Mouse (Mus musculus): Measurements from ENCODE around the gene Pnmal1. TPM values are rescaled to one million over a fixed set of nuclear protein-coding genes. Genes with fewer than 3 reads are reported as not detected.

Pnmal1 gene
- polyA plus RNA-seq, 1 experiment from 2014 or later = 23.7 TPM

DNA sequence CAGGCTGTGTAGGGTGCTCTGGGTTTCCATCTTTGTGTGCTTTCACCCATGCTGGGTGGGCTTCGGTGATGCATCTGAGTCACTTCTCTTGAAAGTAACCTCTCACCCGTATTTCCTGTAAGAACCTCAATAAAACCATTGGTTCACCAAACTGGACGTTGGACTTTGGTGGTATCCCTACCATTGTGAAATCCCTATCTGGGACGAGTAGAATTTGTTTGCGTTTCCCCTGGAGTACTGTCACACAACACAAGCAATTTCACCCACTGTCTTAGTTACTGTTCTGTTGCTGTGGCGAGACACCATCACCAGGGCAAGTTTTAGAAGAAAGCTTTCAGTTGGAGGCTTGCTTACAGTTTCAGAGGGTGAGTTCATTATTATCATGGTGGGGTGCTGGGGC lies 8.9 kb downstream of the Pnmal1 start:
- Histone ChIP-seq H3K4me1 (ENCODE audit: control insufficient read depth, insufficient read depth, low read length) (no peaks in the 10 kb centered on the region), H3K4me2 (no peak overlapping the region), H3K27me3 (ENCODE audit: control insufficient read depth, insufficient read depth, low read length) (no peaks in the 10 kb centered on the region), H3K27ac (ENCODE audit: low read depth, low read length) (no peak overlapping the region), H3K4me3 (ENCODE audit: low read depth, low read length) (no peak overlapping the region), H3K36me3 (ENCODE audit: control insufficient read depth, insufficient read depth, low read length) (no peaks in the 10 kb centered on the region), H3K9me3 (ENCODE audit: control insufficient read depth, low read length) (no peaks in the 10 kb centered on the region), H3K9ac (ENCODE audit: low read length) (no peak overlapping the region)
- DNase-seq (ENCODE audit: low spot score, missing footprints) (no peak), ATAC-seq (ENCODE audit: low FRiP score) (no peak)
- 88% methylated on average over 6 of the region's 6 CpGs for WGBS

GRCm38 (mm10) chr7:16971160-16971559 lies 11.7 kb downstream of the Pnmal1 start:
- Histone ChIP-seq H3K4me3 (ENCODE audit: low read depth, low read length) (no peak overlapping the region), H3K9ac (ENCODE audit: low read length) (no peak overlapping the region), H3K27ac (ENCODE audit: low read depth, low read length) (no peak overlapping the region), H3K27me3 (ENCODE audit: control insufficient read depth, insufficient read depth, low read length) (no peaks in the 10 kb centered on the region), H3K36me3 (ENCODE audit: control insufficient read depth, insufficient read depth, low read length) (no peaks in the 10 kb centered on the region), H3K4me1 (ENCODE audit: control insufficient read depth, insufficient read depth, low read length) (no peaks in the 10 kb centered on the region), H3K9me3 (ENCODE audit: control insufficient read depth, low read length) (no peaks in the 10 kb centered on the region), H3K4me2 (no peak overlapping the region)
- no peak for DNase-seq (ENCODE audit: low spot score, missing footprints)
- WGBS = 85% methylated on average over 3 of the region's 3 CpGs
- ATAC-seq (ENCODE audit: low FRiP score) = no peak

- Histone ChIP-seq H3K4me1 (ENCODE audit: control insufficient read depth, insufficient read depth, low read length) (no peaks in the 10 kb centered on the region), H3K27ac (ENCODE audit: low read depth, low read length) (no peak overlapping the region), H3K9me3 (ENCODE audit: control insufficient read depth, low read length) (no peaks in the 10 kb centered on the region), H3K27me3 (ENCODE audit: control insufficient read depth, insufficient read depth, low read length) (no peaks in the 10 kb centered on the region), H3K9ac (ENCODE audit: low read length) (no peak overlapping the region), H3K4me3 (ENCODE audit: low read depth, low read length) (no peak overlapping the region), H3K4me2 (no peak overlapping the region), H3K36me3 (ENCODE audit: control insufficient read depth, insufficient read depth, low read length) (no peaks in the 10 kb centered on the region)
- DNase-seq (ENCODE audit: low spot score, missing footprints) (no peak), ATAC-seq (ENCODE audit: low FRiP score) (no peak)
- WGBS = 78% methylated on average over 6 of the region's 6 CpGs
These were observed 14.5 kb downstream of the Pnmal1 start for GRCm38 (mm10) chr7:16974018-16974417.

DNA sequence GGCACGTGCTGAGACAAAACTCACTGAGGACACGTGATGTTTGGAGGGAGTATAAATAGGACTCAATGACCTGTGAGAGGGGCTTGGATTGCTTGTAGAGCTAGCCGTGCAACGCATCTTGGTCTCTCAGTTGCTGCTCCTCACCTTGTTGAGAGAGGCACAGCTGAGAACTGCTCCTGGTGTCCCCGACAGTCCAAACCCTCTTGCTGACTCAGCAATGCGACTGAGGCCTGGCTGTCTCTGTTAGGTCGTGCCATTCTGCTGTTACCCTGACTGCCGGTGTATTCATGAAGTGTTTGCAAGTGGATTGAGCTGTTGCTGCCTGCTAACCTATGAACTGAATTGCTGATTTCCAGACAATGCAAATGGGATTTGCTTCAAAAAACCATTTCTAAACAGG lies 16.8 kb downstream of the Pnmal1 start:
- no peaks in the 10 kb centered on the region for H3K9me3 ChIP-seq (ENCODE audit: control insufficient read depth, low read length)
- H3K9ac ChIP-seq (ENCODE audit: low read length) = no peak overlapping the region
- H3K4me2 ChIP-seq = no peak overlapping the region
- DNase-seq (ENCODE audit: low spot score, missing footprints) (no peak), ATAC-seq (ENCODE audit: low FRiP score) (no peak)
- no peak overlapping the region for H3K4me3 ChIP-seq (ENCODE audit: low read depth, low read length)
- H3K36me3 ChIP-seq (ENCODE audit: control insufficient read depth, insufficient read depth, low read length) = no peaks in the 10 kb centered on the region
- 60% methylated on average over 8 of the region's 8 CpGs for WGBS
- H3K27me3 ChIP-seq (ENCODE audit: control insufficient read depth, insufficient read depth, low read length) = no peaks in the 10 kb centered on the region
- H3K27ac ChIP-seq (ENCODE audit: low read depth, low read length) = no peak overlapping the region
- H3K4me1 ChIP-seq (ENCODE audit: control insufficient read depth, insufficient read depth, low read length) = peaks cover 5% of the 10 kb centered on the region; the same call in 1 of the 2 replicates

DNA sequence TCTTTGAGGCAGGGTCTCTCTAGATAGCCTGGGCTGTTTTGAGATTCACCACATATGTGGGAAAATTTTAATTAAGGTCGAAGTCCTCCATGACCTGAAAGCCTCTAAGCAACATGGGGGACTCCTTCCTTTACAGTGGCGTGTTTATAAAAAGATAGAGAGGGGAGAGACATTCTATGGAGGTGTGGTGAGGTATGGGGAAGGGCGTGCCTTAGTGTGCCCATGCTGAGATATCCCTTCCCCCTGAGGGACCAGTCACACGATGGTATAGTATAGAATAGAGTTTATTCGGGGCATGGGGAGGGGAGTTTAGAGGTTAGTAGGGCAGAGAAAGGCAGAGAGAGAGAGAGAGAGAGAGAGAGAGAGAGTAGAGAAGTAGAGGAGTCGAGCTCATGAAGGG lies 18.7 kb downstream of the Pnmal1 start:
- no peaks in the 10 kb centered on the region for H3K27me3 ChIP-seq (ENCODE audit: control insufficient read depth, insufficient read depth, low read length)
- no peak overlapping the region for H3K4me2 ChIP-seq
- no peaks in the 10 kb centered on the region for H3K9me3 ChIP-seq (ENCODE audit: control insufficient read depth, low read length)
- peaks cover 14% of the 10 kb centered on the region for H3K4me1 ChIP-seq (ENCODE audit: control insufficient read depth, insufficient read depth, low read length)
- H3K4me3 ChIP-seq (ENCODE audit: low read depth, low read length) = no peak overlapping the region
- DNase-seq (ENCODE audit: low spot score, missing footprints) = no peak
- no peaks in the 10 kb centered on the region for H3K36me3 ChIP-seq (ENCODE audit: control insufficient read depth, insufficient read depth, low read length)
- ATAC-seq (ENCODE audit: low FRiP score) = no peak
- 82% methylated on average over 6 of the region's 6 CpGs for WGBS
- no peak overlapping the region for H3K9ac ChIP-seq (ENCODE audit: low read length)
- H3K27ac ChIP-seq (ENCODE audit: low read depth, low read length) = no peak overlapping the region

DNA sequence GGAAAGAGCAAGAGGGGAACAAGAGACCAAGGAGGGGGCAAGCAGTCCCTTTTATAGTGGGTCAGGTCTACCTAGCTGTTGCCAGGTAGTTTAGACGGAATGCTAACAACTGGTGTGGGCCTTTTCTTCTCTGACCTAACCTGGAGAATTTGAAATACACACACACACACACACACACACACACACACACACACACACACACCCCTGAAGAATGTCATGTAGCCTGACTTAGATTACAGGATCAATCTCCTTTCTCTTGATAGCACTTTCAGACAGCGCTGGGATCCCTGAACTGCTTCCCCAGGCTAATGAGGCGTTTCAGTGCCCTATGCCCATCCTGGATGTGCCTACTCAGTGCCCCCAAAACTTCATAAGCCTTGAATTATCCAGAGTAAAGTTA lies 19.1 kb downstream of the Pnmal1 start:
- Histone ChIP-seq H3K9me3 (ENCODE audit: control insufficient read depth, low read length) (no peaks in the 10 kb centered on the region), H3K9ac (ENCODE audit: low read length) (no peak overlapping the region), H3K4me3 (ENCODE audit: low read depth, low read length) (no peak overlapping the region), H3K27ac (ENCODE audit: low read depth, low read length) (no peak overlapping the region), H3K36me3 (ENCODE audit: control insufficient read depth, insufficient read depth, low read length) (no peaks in the 10 kb centered on the region), H3K4me2 (no peak overlapping the region), H3K4me1 (ENCODE audit: control insufficient read depth, insufficient read depth, low read length) (peaks cover 17% of the 10 kb centered on the region), H3K27me3 (ENCODE audit: control insufficient read depth, insufficient read depth, low read length) (no peaks in the 10 kb centered on the region)
- DNase-seq (ENCODE audit: low spot score, missing footprints) = no peak
- 89% methylated on average over 3 of the region's 3 CpGs for WGBS
- no peak for ATAC-seq (ENCODE audit: low FRiP score)

DNA sequence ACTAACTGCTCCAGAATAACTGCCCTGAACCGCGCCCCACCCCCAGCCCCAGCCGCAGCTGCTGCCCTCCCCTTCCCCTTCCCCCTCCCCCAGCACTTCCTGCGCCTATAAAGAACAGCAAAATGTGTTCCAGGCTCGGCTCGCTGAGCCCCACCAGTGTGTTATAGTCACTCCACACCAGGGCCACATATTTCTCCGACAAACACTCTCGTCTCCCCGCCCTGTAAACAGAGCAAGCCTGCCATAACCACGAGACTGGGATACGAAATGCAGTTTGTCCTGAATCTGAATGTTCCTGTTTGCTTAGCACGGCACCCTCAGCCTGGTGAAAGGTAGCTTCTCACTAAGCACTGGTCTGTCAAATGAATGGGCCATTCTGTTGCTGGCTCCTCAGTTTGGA lies 20.9 kb downstream of the Pnmal1 start:
- peak; percentile 49 for ATAC-seq (ENCODE audit: low FRiP score)
- no peak overlapping the region for H3K4me3 ChIP-seq (ENCODE audit: low read depth, low read length)

DNA sequence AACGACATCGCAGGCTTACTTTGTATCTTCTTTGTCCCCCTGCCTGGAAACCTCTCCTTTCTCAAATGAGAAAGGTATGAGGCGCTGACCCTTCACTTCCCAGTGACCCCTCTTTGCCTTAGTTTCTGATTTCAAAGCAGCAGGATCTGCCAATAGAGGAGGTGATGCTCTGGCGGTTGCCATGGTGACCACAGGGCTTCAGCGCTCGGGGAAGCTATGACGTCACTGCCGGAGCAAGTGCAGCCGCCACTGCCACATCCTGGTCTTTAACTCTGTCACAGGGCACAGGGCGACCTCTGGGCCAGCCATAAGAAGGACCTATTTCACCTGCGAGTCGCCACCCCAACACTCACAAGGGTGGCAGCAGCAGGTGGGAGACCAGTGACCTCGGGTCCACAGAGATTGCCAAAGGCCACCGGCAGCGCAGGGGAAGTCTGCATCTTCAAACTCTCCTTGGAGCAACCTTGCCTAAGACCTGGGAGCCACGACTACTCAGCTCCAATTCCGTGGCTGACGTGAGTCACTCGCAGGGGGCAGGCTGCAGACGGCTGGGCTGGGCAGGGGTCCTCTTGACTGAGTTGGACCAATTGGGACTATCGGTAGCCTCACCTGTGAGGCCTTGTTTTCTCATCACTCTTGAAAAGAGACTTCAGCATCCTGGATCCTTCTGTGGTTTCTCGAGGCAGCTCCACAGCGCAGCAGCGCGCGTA lies 23.5 kb downstream of the Pnmal1 start, which contains the start of gene Gm42372:
Gene Gm42372, plus strand, starts transcription at position 228 of the 710 bp plus-strand sequence.
- DNase-seq (ENCODE audit: low spot score, missing footprints) (peak; percentile 96), ATAC-seq (ENCODE audit: low FRiP score) (peak; percentile 86)
- no peaks in the 10 kb centered on the region for H3K27me3 ChIP-seq (ENCODE audit: control insufficient read depth, insufficient read depth, low read length)
- peak within 1 kb of the TSS; percentile 65 for H3K4me2 ChIP-seq
- 19% methylated on average over 26 of the region's 26 CpGs for WGBS
- no peaks in the 10 kb centered on the region for H3K9me3 ChIP-seq (ENCODE audit: control insufficient read depth, low read length)
- H3K4me3 ChIP-seq (ENCODE audit: low read depth, low read length) = peak within 1 kb of the TSS; percentile 39
- peak within 1 kb of the TSS; percentile 55 for H3K9ac ChIP-seq (ENCODE audit: low read length)
- H3K36me3 ChIP-seq (ENCODE audit: control insufficient read depth, insufficient read depth, low read length) = no peaks in the 10 kb centered on the region
- peaks cover 20% of the 10 kb centered on the region for H3K4me1 ChIP-seq (ENCODE audit: control insufficient read depth, insufficient read depth, low read length)
- H3K27ac ChIP-seq (ENCODE audit: low read depth, low read length) = peak within 1 kb of the TSS; percentile 22; the same call in 1 of the 2 replicates

More for the DNA sequence above, 20.9 kb downstream of the Pnmal1 start:
- Histone ChIP-seq H3K4me1 (ENCODE audit: control insufficient read depth, insufficient read depth, low read length) (peaks cover 20% of the 10 kb centered on the region), H3K36me3 (ENCODE audit: control insufficient read depth, insufficient read depth, low read length) (no peaks in the 10 kb centered on the region), H3K27me3 (ENCODE audit: control insufficient read depth, insufficient read depth, low read length) (no peaks in the 10 kb centered on the region), H3K27ac (ENCODE audit: low read depth, low read length) (peak overlapping the region; percentile 7; the same call in 1 of the 2 replicates), H3K9me3 (ENCODE audit: control insufficient read depth, low read length) (no peaks in the 10 kb centered on the region), H3K9ac (ENCODE audit: low read length) (peak overlapping the region; percentile 37), H3K4me2 (peak overlapping the region; percentile 25; the same call in 1 of the 2 replicates)
- WGBS = 19% methylated on average over 12 of the region's 12 CpGs
- peak; percentile 91 for DNase-seq (ENCODE audit: low spot score, missing footprints)

- Histone ChIP-seq H3K27ac (ENCODE audit: low read depth, low read length) (peak overlapping the region; percentile 52), H3K36me3 (ENCODE audit: control insufficient read depth, insufficient read depth, low read length) (no peaks in the 10 kb centered on the region), H3K9ac (ENCODE audit: low read length) (no peak overlapping the region), H3K4me2 (no peak overlapping the region), H3K4me3 (ENCODE audit: low read depth, low read length) (no peak overlapping the region), H3K27me3 (ENCODE audit: control insufficient read depth, insufficient read depth, low read length) (no peaks in the 10 kb centered on the region), H3K4me1 (ENCODE audit: control insufficient read depth, insufficient read depth, low read length) (peaks cover 29% of the 10 kb centered on the region), H3K9me3 (ENCODE audit: control insufficient read depth, low read length) (no peaks in the 10 kb centered on the region)
- 75% methylated on average over 7 of the region's 7 CpGs for WGBS
- DNase-seq (ENCODE audit: low spot score, missing footprints) (no peak), ATAC-seq (ENCODE audit: low FRiP score) (no peak)
These were observed 28.2 kb downstream of the Pnmal1 start for GRCm38 (mm10) chr7:16987541-16988149.
